Mouse (Mus musculus): ENCODE results near the gene St6galnac5. TPM values are rescaled to one million over a fixed set of nuclear protein-coding genes. Genes with fewer than 3 reads are reported as not detected.

The St6galnac5 gene
- polyA plus RNA-seq, 1 experiment from 2014 or later = 6.4 TPM

DNA sequence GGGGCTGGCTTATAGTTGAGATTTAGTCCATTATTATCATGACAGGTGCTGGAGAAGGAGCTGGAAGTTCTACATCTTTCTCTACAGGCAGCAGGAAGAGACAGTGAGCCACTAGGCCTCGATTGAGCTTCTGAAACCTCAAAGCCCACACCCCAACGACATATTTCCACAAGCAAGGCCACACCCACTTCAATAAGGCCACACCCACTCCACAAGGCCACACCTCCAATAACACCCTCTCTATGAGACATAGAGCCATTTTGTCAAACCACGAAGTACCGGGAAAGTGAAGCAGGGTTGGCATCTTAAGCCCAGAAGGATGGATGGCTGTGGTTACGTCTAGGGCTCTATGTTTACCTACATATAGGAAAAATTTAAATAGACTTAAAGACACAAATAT is 84.8 kb downstream of the St6galnac5 start:
- no peaks in the 10 kb centered on the region for H3K9me3 ChIP-seq (ENCODE audit: control insufficient read depth, low read length)
- WGBS = 83% methylated on average over 5 of the region's 5 CpGs
- ATAC-seq (ENCODE audit: low FRiP score) (no peak), DNase-seq (ENCODE audit: low spot score) (no peak)
- no peak overlapping the region for H3K4me2 ChIP-seq (replicated peaks; ENCODE audit: low read depth, low read length)
- no peaks in the 10 kb centered on the region for H3K4me1 ChIP-seq (replicated peaks; ENCODE audit: control insufficient read depth, insufficient read depth, low read length)
- no peaks in the 10 kb centered on the region for H3K27me3 ChIP-seq (ENCODE audit: control insufficient read depth, insufficient read depth, low read length)
- no peak overlapping the region for H3K9ac ChIP-seq (ENCODE audit: low read depth, low read length)
- H3K27ac ChIP-seq (ENCODE audit: low read depth, low read length) = no peak overlapping the region
- no peak overlapping the region for H3K4me3 ChIP-seq (ENCODE audit: low read depth, low read length)
- H3K36me3 ChIP-seq (ENCODE audit: control insufficient read depth, insufficient read depth, low read length) = no peaks in the 10 kb centered on the region

GRCm38 (mm10) chr3:152896111-152896510 is 85.9 kb downstream of the St6galnac5 start:
- Histone ChIP-seq H3K9ac (ENCODE audit: low read depth, low read length) (no peak overlapping the region), H3K27ac (ENCODE audit: low read depth, low read length) (no peak overlapping the region), H3K36me3 (ENCODE audit: control insufficient read depth, insufficient read depth, low read length) (no peaks in the 10 kb centered on the region), H3K4me3 (ENCODE audit: low read depth, low read length) (no peak overlapping the region), H3K9me3 (ENCODE audit: control insufficient read depth, low read length) (no peaks in the 10 kb centered on the region), H3K4me2 (replicated peaks; ENCODE audit: low read depth, low read length) (no peak overlapping the region), H3K4me1 (replicated peaks; ENCODE audit: control insufficient read depth, insufficient read depth, low read length) (no peaks in the 10 kb centered on the region), H3K27me3 (ENCODE audit: control insufficient read depth, insufficient read depth, low read length) (no peaks in the 10 kb centered on the region)
- DNase-seq (ENCODE audit: low spot score) (no peak), ATAC-seq (ENCODE audit: low FRiP score) (no peak)
- 74% methylated on average over 3 of the region's 3 CpGs for WGBS

DNA sequence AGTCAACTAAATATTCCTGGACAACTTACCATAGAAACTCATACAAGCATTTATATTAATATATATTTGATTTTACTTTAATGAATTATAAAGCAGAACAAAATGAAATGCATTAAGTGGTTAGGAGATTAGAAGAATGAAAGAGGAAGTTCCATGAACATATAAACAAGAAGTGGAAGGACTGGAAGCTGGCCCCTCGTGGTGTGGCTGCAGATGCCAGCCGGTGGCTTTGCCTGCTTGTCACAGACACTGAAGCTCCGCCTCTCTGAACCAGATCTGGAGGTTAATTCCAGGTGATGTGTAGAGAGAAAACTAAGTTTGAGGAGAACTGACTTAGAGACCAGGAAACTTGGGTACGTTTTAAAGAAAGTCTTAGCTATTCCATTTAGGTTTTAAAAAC is 87.1 kb downstream of the St6galnac5 start:
- H3K4me2 ChIP-seq (replicated peaks; ENCODE audit: low read depth, low read length) = no peak overlapping the region
- no peak overlapping the region for H3K9ac ChIP-seq (ENCODE audit: low read depth, low read length)
- DNase-seq (ENCODE audit: low spot score) = no peak
- 75% methylated on average over 4 of the region's 4 CpGs for WGBS
- ATAC-seq (ENCODE audit: low FRiP score) = no peak
- no peak overlapping the region for H3K27ac ChIP-seq (ENCODE audit: low read depth, low read length)
- no peaks in the 10 kb centered on the region for H3K27me3 ChIP-seq (ENCODE audit: control insufficient read depth, insufficient read depth, low read length)
- H3K4me3 ChIP-seq (ENCODE audit: low read depth, low read length) = no peak overlapping the region
- no peaks in the 10 kb centered on the region for H3K36me3 ChIP-seq (ENCODE audit: control insufficient read depth, insufficient read depth, low read length)
- no peaks in the 10 kb centered on the region for H3K9me3 ChIP-seq (ENCODE audit: control insufficient read depth, low read length)
- no peaks in the 10 kb centered on the region for H3K4me1 ChIP-seq (replicated peaks; ENCODE audit: control insufficient read depth, insufficient read depth, low read length)

GRCm38 (mm10) chr3:152888116-152888515 is 93.9 kb downstream of the St6galnac5 start:
- WGBS = 83% methylated on average over 7 of the region's 7 CpGs
- no peak overlapping the region for H3K4me2 ChIP-seq (replicated peaks; ENCODE audit: low read depth, low read length)
- no peak for ATAC-seq (ENCODE audit: low FRiP score)
- H3K4me3 ChIP-seq (ENCODE audit: low read depth, low read length) = no peak overlapping the region
- no peaks in the 10 kb centered on the region for H3K27me3 ChIP-seq (ENCODE audit: control insufficient read depth, insufficient read depth, low read length)
- no peaks in the 10 kb centered on the region for H3K9me3 ChIP-seq (ENCODE audit: control insufficient read depth, low read length)
- H3K36me3 ChIP-seq (ENCODE audit: control insufficient read depth, insufficient read depth, low read length) = no peaks in the 10 kb centered on the region
- H3K9ac ChIP-seq (ENCODE audit: low read depth, low read length) = no peak overlapping the region
- no peaks in the 10 kb centered on the region for H3K4me1 ChIP-seq (replicated peaks; ENCODE audit: control insufficient read depth, insufficient read depth, low read length)
- H3K27ac ChIP-seq (ENCODE audit: low read depth, low read length) = no peak overlapping the region
- no peak for DNase-seq (ENCODE audit: low spot score)

GRCm38 (mm10) chr3:152886749-152887148 is 95.3 kb downstream of the St6galnac5 start:
- no peak overlapping the region for H3K4me3 ChIP-seq (ENCODE audit: low read depth, low read length)
- H3K4me1 ChIP-seq (replicated peaks; ENCODE audit: control insufficient read depth, insufficient read depth, low read length) = no peaks in the 10 kb centered on the region
- no peaks in the 10 kb centered on the region for H3K36me3 ChIP-seq (ENCODE audit: control insufficient read depth, insufficient read depth, low read length)
- H3K4me2 ChIP-seq (replicated peaks; ENCODE audit: low read depth, low read length) = no peak overlapping the region
- DNase-seq (ENCODE audit: low spot score) (no peak), ATAC-seq (ENCODE audit: low FRiP score) (no peak)
- no peaks in the 10 kb centered on the region for H3K9me3 ChIP-seq (ENCODE audit: control insufficient read depth, low read length)
- no peak overlapping the region for H3K27ac ChIP-seq (ENCODE audit: low read depth, low read length)
- H3K27me3 ChIP-seq (ENCODE audit: control insufficient read depth, insufficient read depth, low read length) = no peaks in the 10 kb centered on the region
- H3K9ac ChIP-seq (ENCODE audit: low read depth, low read length) = no peak overlapping the region

- H3K27ac ChIP-seq (ENCODE audit: low read depth, low read length) = no peak overlapping the region
- no peaks in the 10 kb centered on the region for H3K9me3 ChIP-seq (ENCODE audit: control insufficient read depth, low read length)
- no peak overlapping the region for H3K4me2 ChIP-seq (replicated peaks; ENCODE audit: low read depth, low read length)
- DNase-seq (ENCODE audit: low spot score) = no peak
- 63% methylated on average over 3 of the region's 3 CpGs for WGBS
- no peaks in the 10 kb centered on the region for H3K27me3 ChIP-seq (ENCODE audit: control insufficient read depth, insufficient read depth, low read length)
- H3K4me1 ChIP-seq (replicated peaks; ENCODE audit: control insufficient read depth, insufficient read depth, low read length) = no peaks in the 10 kb centered on the region
- no peak overlapping the region for H3K9ac ChIP-seq (ENCODE audit: low read depth, low read length)
- H3K36me3 ChIP-seq (ENCODE audit: control insufficient read depth, insufficient read depth, low read length) = no peaks in the 10 kb centered on the region
- no peak overlapping the region for H3K4me3 ChIP-seq (ENCODE audit: low read depth, low read length)
- no peak for ATAC-seq (ENCODE audit: low FRiP score)
Observed at GRCm38 (mm10) chr3:152883556-152883955, 98.5 kb downstream of the St6galnac5 start.

DNA sequence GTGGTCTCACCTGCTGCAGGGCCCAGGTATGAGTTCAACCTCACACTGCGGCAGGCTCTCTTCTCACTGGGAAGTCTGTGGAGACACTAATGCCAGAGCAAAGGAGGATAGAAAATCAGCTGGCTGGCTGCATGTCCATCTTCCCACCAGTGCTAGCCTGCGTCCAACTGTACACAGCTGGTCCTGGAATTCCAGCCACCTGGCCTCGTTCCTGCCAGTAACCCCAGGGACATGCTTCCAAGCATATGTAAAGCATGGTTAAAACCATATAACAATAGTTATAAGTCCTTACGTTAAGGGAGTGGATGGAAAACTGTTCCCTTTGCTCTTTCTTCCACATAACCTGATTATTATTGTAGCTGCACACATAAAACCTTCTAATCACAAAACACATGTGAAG is 100.3 kb downstream of the St6galnac5 start:
- H3K4me1 ChIP-seq (replicated peaks; ENCODE audit: control insufficient read depth, insufficient read depth, low read length) = no peaks in the 10 kb centered on the region
- H3K9me3 ChIP-seq (ENCODE audit: control insufficient read depth, low read length) = no peaks in the 10 kb centered on the region
- ATAC-seq (ENCODE audit: low FRiP score) (no peak), DNase-seq (ENCODE audit: low spot score) (no peak)
- H3K36me3 ChIP-seq (ENCODE audit: control insufficient read depth, insufficient read depth, low read length) = no peaks in the 10 kb centered on the region
- H3K9ac ChIP-seq (ENCODE audit: low read depth, low read length) = no peak overlapping the region
- 77% methylated on average over 4 of the region's 4 CpGs for WGBS
- H3K27me3 ChIP-seq (ENCODE audit: control insufficient read depth, insufficient read depth, low read length) = no peaks in the 10 kb centered on the region
- no peak overlapping the region for H3K4me2 ChIP-seq (replicated peaks; ENCODE audit: low read depth, low read length)
- no peak overlapping the region for H3K27ac ChIP-seq (ENCODE audit: low read depth, low read length)
- no peak overlapping the region for H3K4me3 ChIP-seq (ENCODE audit: low read depth, low read length)

DNA sequence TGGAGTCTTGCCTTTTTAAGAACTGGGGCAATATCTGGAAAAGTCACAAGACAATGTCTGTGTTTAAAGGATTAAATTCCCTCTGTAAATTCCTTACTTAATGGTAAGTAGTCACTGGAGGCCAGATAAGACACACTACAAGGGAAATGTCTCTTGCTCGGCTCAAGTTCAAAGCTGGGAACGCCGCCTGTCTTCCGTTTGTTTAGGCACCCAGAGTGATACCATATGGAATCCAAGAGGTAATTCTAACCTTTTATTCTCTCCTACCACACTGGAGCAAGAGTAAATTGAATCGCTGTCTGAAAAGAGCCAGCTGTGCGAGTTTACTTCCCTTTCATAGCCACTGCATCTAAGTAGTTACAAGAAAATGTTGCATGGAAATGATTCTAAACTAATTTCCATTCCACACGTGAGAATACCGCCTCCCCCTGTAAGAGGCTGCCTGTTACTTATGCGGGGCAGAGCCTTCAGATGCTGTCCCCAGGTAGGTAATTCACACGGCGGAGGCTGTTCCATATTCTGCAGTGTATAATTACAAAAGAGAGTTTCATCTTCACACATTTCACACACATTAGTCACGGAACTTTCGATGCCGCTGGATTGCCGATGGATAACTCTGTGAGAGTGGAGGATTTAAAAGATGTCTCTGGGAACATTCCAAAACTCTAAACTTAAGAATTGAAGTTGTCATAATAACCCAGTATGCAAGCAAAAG is 101.8 kb downstream of the St6galnac5 start:
- no peak overlapping the region for H3K9ac ChIP-seq (ENCODE audit: low read depth, low read length)
- H3K36me3 ChIP-seq (ENCODE audit: control insufficient read depth, insufficient read depth, low read length) = no peaks in the 10 kb centered on the region
- H3K27me3 ChIP-seq (ENCODE audit: control insufficient read depth, insufficient read depth, low read length) = no peaks in the 10 kb centered on the region
- 62% methylated on average over 15 of the region's 15 CpGs for WGBS
- H3K4me2 ChIP-seq (replicated peaks; ENCODE audit: low read depth, low read length) = no peak overlapping the region
- ATAC-seq (ENCODE audit: low FRiP score) (no peak), DNase-seq (ENCODE audit: low spot score) (no peak)
- H3K4me1 ChIP-seq (replicated peaks; ENCODE audit: control insufficient read depth, insufficient read depth, low read length) = no peaks in the 10 kb centered on the region
- no peak overlapping the region for H3K27ac ChIP-seq (ENCODE audit: low read depth, low read length)
- H3K4me3 ChIP-seq (ENCODE audit: low read depth, low read length) = no peak overlapping the region
- no peaks in the 10 kb centered on the region for H3K9me3 ChIP-seq (ENCODE audit: control insufficient read depth, low read length)

- WGBS = 82% methylated on average over 6 of the region's 6 CpGs
- Histone ChIP-seq H3K9me3 (ENCODE audit: control insufficient read depth, low read length) (no peaks in the 10 kb centered on the region), H3K27ac (ENCODE audit: low read depth, low read length) (no peak overlapping the region), H3K4me3 (ENCODE audit: low read depth, low read length) (no peak overlapping the region), H3K9ac (ENCODE audit: low read depth, low read length) (no peak overlapping the region), H3K4me1 (replicated peaks; ENCODE audit: control insufficient read depth, insufficient read depth, low read length) (no peaks in the 10 kb centered on the region; the same call in 1 of the 2 replicates), H3K36me3 (ENCODE audit: control insufficient read depth, insufficient read depth, low read length) (no peaks in the 10 kb centered on the region), H3K27me3 (ENCODE audit: control insufficient read depth, insufficient read depth, low read length) (no peaks in the 10 kb centered on the region), H3K4me2 (replicated peaks; ENCODE audit: low read depth, low read length) (no peak overlapping the region)
- DNase-seq (ENCODE audit: low spot score) (no peak), ATAC-seq (ENCODE audit: low FRiP score) (no peak)
Observed at GRCm38 (mm10) chr3:152875723-152876290, 106.2 kb downstream of the St6galnac5 start.
